Mouse (Mus musculus): ENCODE data around the gene Vmn2r118.

Vmn2r118 gene

GRCm38 (mm10) chr17:55625092-55625491, at the start of gene Vmn2r118:
Gene Vmn2r118 (minus strand): TSS chr17:55625192.
- no peak for DNase-seq (ENCODE audit: low spot score)

- DNase-seq (ENCODE audit: low spot score): no peak
Observed at GRCm38 (mm10) chr17:55661099-55661498, 36.1 kb upstream of the Vmn2r118 start.

- no peak for DNase-seq (ENCODE audit: low spot score)
Observed at GRCm38 (mm10) chr17:55590838-55591237, 34.2 kb downstream of the Vmn2r118 start.

- DNase-seq (ENCODE audit: low spot score): no peak
Observed at GRCm38 (mm10) chr17:55561774-55562173, 63.2 kb downstream of the Vmn2r118 start.

- no peak for DNase-seq (ENCODE audit: low spot score)
Observed at GRCm38 (mm10) chr17:55548476-55548875, 76.5 kb downstream of the Vmn2r118 start.
